Mouse (Mus musculus) cerebellum, adult 11 months (tissue): Measurements from ENCODE around the gene Arnt2.

Experiments used
- DNase-seq: peaks from one replicate; pipeline ENCODE4 v3.0.0; 2022

Arnt2 gene

DNA sequence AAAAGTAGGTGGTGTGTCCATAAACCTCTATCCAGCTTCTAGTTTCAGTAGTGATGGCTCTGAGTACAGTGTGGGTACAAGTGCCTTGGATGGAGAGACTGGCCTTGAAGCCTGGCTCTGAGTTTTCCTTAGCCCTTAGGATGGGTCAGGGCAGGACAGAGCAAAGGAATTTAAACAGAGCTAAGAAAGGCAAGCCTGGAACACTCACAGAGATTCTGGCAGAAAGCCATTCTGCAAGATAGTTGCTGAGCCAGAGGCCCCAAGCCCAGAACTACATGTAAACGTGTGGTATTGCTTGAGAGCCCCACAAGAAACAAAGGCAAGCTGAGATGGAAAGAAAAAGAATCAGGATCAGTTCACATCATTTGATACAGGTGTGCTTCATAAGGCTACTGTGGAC, 70.8 kb downstream of the Arnt2 start:
- DNase-seq = no peak

GRCm38 (mm10) chr7:84337768-84338167, 72.2 kb downstream of the Arnt2 start:
- DNase-seq = no peak

- DNase-seq = no peak
These were observed 73.1 kb downstream of the Arnt2 start for GRCm38 (mm10) chr7:84336907-84337306.

- DNase-seq = no peak
These were observed 73.4 kb downstream of the Arnt2 start for GRCm38 (mm10) chr7:84336580-84336886.

DNA sequence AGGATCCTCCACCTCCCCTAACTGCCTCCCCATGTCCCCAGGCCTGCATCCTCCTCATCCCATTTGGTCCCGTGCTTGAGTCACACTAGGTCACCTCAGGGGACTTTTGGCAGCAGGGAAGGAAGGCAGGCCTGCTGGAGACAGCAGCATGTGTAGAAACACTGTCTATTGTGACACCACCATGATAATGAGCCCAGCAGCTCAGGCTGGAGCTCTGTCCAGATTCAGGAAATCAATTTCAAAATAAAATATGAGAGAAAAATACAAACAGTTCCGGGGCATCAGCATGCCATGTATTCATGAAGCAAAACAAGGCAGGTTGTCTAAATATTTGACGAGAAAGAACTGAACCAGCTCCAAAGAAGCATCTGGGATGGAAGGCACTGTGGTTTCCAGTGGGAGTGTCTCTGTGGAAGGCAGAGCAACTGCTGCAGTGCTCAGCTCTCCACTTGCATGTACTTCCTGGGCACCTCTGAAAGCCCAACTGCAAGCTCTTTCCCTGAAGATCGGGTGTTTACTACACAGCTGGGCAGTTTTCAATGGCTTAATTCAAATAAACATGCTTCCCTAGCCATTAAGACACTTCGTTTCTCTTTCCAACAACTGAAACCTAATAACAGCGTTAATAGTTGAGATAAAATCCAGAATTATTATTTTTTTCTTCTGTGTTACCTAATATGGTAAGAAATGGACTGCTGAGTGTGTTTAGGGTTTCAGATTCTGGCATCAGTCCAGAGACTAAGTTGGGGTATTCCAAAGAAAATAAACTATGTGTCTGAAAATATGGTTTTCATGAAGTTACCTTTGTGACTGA, 74.0 kb downstream of the Arnt2 start:
- no peak for DNase-seq

- no peak for DNase-seq
These were observed 76.0 kb downstream of the Arnt2 start for GRCm38 (mm10) chr7:84333996-84334395.

- no peak for DNase-seq
These were observed 77.4 kb downstream of the Arnt2 start for GRCm38 (mm10) chr7:84332295-84333168.

DNA sequence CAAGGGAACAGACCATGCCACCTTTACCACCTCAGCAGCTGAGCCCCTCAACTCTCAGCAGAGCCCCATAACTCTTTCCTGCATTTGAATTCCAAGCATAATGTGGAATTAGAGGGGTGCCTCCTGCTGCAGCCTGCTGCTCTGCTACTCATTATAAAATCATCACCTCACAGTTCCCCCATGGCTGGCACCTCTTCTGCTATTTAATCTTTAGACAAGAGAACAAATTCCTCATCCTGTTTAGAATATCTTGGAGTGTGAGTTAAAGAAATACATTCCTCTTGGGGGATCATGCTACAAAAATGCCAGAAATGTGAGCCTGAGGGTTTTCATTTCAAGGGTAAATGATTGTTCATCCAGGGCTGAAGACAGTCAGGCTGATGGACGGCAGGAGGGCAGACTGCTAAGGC, 80.8 kb downstream of the Arnt2 start:
- DNase-seq = no peak

- no peak for DNase-seq
These were observed 81.2 kb downstream of the Arnt2 start for GRCm38 (mm10) chr7:84328770-84329169.

GRCm38 (mm10) chr7:84325570-84326328, 84.2 kb downstream of the Arnt2 start:
- DNase-seq = no peak

GRCm38 (mm10) chr7:84321542-84321941, 88.4 kb downstream of the Arnt2 start:
- no peak for DNase-seq

DNA sequence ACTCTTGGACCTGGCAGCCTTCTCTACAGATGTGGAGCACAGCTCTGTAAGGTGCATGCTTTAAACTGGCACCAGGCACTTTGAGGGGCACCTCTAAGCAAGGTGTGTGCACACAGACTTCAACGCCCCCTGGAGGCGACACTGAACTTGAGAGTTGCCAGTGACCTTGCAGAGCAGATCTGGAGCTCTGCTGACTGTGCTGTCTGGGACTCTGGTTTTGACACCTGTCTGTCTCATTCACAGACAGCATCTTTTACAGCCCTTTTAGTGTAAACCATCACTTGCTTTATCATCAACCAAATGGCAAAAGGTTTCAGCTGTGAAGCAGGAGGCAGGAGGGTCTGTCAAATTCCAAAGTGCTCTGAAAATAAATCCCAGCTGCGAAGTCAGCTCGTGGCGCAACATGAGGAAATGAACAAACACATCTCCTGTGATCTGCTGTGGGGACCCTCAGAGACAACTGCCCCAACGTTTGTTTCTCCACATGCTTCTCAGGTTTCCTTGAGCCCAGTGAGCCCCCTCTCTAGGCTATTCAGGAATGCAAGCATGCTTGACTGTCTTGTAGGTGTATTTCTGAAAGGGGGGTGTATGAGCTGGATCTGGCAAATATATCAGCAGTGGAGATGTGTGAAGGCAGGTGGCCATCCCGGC, 94.5 kb downstream of the Arnt2 start:
- no peak for DNase-seq

DNA sequence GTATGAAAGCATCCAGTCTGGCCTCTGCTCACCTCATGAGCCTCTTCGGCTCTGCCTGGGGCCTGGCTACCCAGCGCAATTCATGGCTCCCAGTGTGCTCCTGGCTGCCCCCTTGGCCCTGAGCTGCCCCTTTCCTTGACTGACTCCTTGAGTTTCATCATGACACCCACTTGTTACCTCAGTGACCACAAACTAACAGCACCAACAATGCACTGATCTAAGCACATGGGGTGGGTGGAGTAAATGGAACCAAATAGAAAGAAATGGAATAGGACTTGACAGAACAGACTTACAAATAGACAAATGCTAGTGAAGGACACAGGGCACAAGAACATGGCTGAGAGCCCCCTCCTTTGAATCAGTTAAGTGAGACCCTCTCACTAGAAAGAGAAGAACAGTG, 95.2 kb downstream of the Arnt2 start:
- no peak for DNase-seq

- DNase-seq = no peak
These were observed 98.4 kb downstream of the Arnt2 start for GRCm38 (mm10) chr7:84311624-84312023.

DNA sequence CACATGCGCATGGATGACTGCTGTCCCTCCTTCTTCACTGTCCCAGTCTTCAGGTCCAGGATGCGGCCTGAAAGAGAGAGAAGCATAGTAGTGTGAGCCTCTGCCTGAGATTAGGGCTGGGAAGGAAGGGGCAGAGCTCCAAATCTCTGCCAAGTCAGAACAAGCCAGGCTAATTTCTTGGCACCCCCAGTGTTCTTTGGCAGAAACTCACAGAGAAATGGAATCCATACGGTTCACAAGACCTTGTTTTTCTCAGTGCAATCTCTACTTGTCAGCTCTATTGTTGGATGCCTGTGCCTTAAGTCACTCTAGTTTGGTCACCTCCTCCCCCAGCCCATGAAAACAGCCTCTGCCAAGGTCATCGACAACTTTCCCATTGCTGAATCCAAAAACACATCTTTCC, 99.1 kb downstream of the Arnt2 start:
- DNase-seq = no peak

DNA sequence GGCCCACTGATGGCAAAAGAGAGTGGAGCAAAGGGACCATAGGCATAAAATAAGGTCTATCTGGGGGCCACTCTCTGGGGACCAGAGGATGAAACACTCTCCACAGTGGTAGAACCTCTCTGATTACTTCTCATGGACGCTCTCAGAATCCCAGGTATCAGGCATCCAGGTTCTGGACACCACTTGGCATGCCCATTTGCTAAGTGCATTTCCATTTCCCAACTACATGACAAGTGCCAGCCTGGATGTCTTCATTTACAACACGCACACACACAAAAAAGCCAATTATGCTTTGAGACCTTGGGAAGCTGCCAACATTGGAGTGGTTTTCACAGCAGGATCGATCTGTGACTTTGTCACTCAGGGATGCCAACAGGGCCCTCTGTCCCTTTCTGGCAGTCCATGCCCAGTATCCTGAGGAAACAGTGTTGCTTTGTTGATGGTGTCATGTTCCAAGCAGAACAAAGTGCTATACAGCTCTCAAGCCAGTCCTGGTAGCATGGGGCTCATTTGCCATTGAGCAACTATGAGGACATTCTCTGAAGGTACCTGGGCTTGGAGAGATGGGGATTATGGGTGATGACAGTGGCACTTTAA, 102.5 kb downstream of the Arnt2 start:
- DNase-seq = no peak

DNA sequence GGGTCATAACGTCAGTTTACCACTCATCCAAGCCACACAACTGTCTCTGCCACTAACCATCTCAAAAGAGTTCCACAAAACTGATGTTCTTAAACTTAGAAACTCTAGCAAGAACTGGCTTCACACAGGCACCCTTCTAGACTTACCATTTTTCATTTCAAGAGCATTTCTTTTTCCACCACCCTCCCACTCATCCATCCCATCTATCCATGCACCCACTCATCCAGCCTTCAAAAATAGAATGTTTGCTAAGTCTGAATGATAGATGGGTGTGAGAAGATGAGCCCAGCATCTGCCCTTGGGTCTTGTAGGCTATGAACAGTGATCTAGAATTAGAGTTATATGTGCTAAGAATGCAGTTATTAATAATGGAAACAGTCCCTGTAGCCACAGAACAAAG, 109.7 kb downstream of the Arnt2 start:
- DNase-seq = no peak

DNA sequence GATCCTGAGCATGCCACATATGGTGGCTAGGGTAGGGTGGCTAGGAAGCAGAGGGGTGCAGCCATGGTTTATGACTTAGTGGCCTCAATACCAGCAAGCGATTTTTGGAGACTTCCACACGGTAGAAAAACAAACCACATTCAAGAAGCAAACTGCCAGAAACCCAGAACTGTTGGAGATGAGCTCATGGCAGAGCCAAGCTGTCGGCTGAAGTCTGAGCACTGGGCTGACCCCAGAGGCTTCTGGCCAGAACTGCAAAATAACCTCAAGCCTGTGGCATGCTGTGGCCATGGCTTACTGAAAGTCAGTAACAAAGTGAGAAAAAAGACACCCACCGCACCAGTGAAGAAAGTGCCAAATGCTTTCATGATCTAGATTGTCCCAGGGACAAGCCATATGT, 110.4 kb downstream of the Arnt2 start:
- DNase-seq = no peak

- no peak for DNase-seq
These were observed 116.9 kb downstream of the Arnt2 start for GRCm38 (mm10) chr7:84293054-84293453.

- no peak for DNase-seq
These were observed 122.8 kb downstream of the Arnt2 start for GRCm38 (mm10) chr7:84287226-84287587.

- DNase-seq = no peak
These were observed 123.3 kb downstream of the Arnt2 start for GRCm38 (mm10) chr7:84286526-84287225.

DNA sequence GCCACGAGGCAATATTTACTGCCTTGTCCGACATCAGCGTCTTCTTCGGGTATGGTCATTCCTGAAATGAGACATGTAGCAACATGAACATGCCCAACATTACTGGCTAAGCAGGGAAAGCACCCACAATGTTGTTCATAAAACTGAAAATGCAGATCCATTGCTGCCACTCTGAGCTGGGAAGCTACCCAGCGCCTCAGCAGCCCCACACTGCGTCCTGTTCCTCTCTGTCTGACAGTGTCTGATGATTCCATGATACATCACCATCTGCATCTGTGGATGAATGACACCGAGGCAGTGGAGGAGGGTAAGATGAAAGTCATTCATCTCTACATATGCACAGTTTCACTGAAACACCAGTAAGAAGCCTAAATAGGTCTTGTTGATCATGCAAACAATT, 124.2 kb downstream of the Arnt2 start:
- DNase-seq = no peak
